Mouse (Mus musculus): ENCODE measurements at regions not wholly inside any gene's neighbourhood (a gene's known extent, or its start where the extent isn't known, plus 50 kb on each side); places are given as distances from the start of the nearest gene placed in this dataset.

GRCm38 (mm10) chr9:115731557-115731956, 177.7 kb upstream of the Gadl1 start:
- TF ChIP-seq NANOG (IDR thresholded peaks at IDR 0.05; ENCODE audit: borderline replicate concordance, low read length): no peak
- TF ChIP-seq CTCF (conservative IDR thresholded peaks at IDR 0.05; ENCODE audit: low read length): no peak; the same call in 1 of the 2 replicates
- no peak for TF ChIP-seq POU5F1 (IDR thresholded peaks at IDR 0.05; ENCODE audit: borderline replicate concordance, low read length)
